Mouse (Mus musculus) kidney, embryonic 14.5 days (tissue): ENCODE measurements around the gene Best3. TPM values are rescaled to one million over a fixed set of nuclear protein-coding genes. Genes with fewer than 3 reads are reported as not detected.
"Not testable (repeated sequence)": the region's sequence is repeated elsewhere in the genome, so short reads cannot be mapped to it uniquely, and the experiment has no call there.

Source experiments
- ATAC-seq: fragments of 200-750 bp; cut with Nextera tagmentation; 2 replicates; pipeline ENCODE4 v1.8.0; 2017; ENCODE audit warnings: moderate number of reproducible peaks, mild to moderate bottlenecking, moderate TSS enrichment, moderate library complexity; ENCODE audit not compliant: low FRiP score, low TSS enrichment
- H3K27ac ChIP-seq: fragments of 300-500 bp; sonication (generic); 2 replicates; pipeline ENCODE4 v1.5.1; 2014; ENCODE audit warnings: low read depth, mild to moderate bottlenecking, low read length, moderate library complexity, mixed read lengths
- H3K27me3 ChIP-seq: fragments of 300-500 bp; sonication (generic); 2 replicates; pipeline ENCODE4 v1.6.1; 2014; ENCODE audit warnings: mild to moderate bottlenecking, low read length; ENCODE audit not compliant: control insufficient read depth, insufficient read depth
- H3K36me3 ChIP-seq: fragments of 300-500 bp; sonication (generic); 2 replicates; pipeline ENCODE4 v1.6.1; 2014; ENCODE audit warnings: low read length, mixed read lengths; ENCODE audit not compliant: control insufficient read depth, insufficient read depth
- H3K4me1 ChIP-seq: fragments of 300-500 bp; sonication (generic); 2 replicates; pipeline ENCODE4 v1.6.1; 2014; ENCODE audit warnings: low read length, mixed read lengths; ENCODE audit not compliant: control insufficient read depth, insufficient read depth
- H3K4me2 ChIP-seq: fragments of 300-500 bp; sonication (generic); replicated peaks from 2 replicates; pipeline ENCODE4 v1.6.1; 2014; ENCODE audit warnings: low read depth, mild to moderate bottlenecking, low read length
- H3K4me3 ChIP-seq: fragments of 300-500 bp; sonication (generic); 2 replicates; pipeline ENCODE4 v1.5.1; 2014; ENCODE audit warnings: mild to moderate bottlenecking, low read length
- H3K9ac ChIP-seq: fragments of 300-500 bp; sonication (generic); 2 replicates; pipeline ENCODE4 v1.6.1; 2014; ENCODE audit warnings: low read depth, mild to moderate bottlenecking, low read length, moderate library complexity
- H3K9me3 ChIP-seq: fragments of 300-500 bp; sonication (generic); 2 replicates; pipeline ENCODE4 v1.6.1; 2016; ENCODE audit warnings: low read length; ENCODE audit not compliant: control insufficient read depth
- WGBS: fragments of 180-500 bp; shearing (Covaris S2); extraction: QIAGEN DNeasy Blood & Tissue Kit; methylation state at CpG from one replicate; pipeline ENCODE4 v1.1.7; 2014; 5-methylcytosine and 5-hydroxymethylcytosine counted together
- polyA plus RNA-seq: library from polyadenylated mRNA; unstranded; fragments of >200 nt; fragmentation: Nextera tagmentation; extraction: Ambion mirVana; gene quantifications from 2 replicates; pipeline ENCODE4 v1.2.1, GENCODE M21; 2014

Best3 gene
- polyA plus RNA-seq, 1 experiment from 2014 or later: not detected

GRCm38 (mm10) chr10:117009691-117010090, 23.6 kb downstream of the Best3 start:
- Histone ChIP-seq H3K27me3 (no peaks in the 10 kb centered on the region), H3K27ac (no peak overlapping the region)
- WGBS: 78% methylated on average over 6 of the region's 6 CpGs

DNA sequence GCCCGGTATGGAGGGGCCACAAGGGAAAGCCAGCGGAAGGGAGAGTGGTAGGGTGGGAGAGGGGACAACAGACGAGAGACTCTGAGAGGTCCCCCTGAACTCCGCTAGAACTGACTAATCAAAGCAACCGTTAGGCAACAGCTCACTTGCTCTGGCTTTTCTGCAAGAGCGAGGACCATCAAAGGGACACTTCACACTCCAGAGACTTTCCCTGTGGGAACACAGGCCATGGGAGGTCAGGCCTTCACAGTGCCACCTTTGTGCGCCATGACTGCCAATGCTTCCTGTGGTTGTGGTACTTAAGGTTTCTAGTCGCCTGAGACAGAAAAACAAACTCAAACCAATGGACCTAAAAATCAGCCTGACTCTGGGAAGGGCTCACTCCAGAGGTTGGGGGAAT, 24.9 kb downstream of the Best3 start:
- H3K27ac ChIP-seq: no peak overlapping the region
- H3K9me3 ChIP-seq: no peaks in the 10 kb centered on the region
- H3K4me3 ChIP-seq: no peak overlapping the region
- no peak overlapping the region for H3K9ac ChIP-seq
- H3K4me2 ChIP-seq: no peak overlapping the region
- peaks cover 16% of the 10 kb centered on the region for H3K4me1 ChIP-seq
- H3K36me3 ChIP-seq: no peaks in the 10 kb centered on the region
- 27% methylated on average over 8 of the region's 8 CpGs for WGBS
- no peaks in the 10 kb centered on the region for H3K27me3 ChIP-seq
- ATAC-seq: peak; percentile 71

More at GRCm38 (mm10) chr10:117009691-117010090, 23.6 kb downstream of the Best3 start:
- H3K4me1 ChIP-seq: peaks cover 23% of the 10 kb centered on the region
- H3K9ac ChIP-seq: no peak overlapping the region
- H3K9me3 ChIP-seq: no peaks in the 10 kb centered on the region
- H3K4me2 ChIP-seq: no peak overlapping the region
- no peaks in the 10 kb centered on the region for H3K36me3 ChIP-seq
- H3K4me3 ChIP-seq: no peak overlapping the region
- ATAC-seq: no peak

- H3K4me3 ChIP-seq: no peak overlapping the region
- WGBS: 10% methylated on average over 12 of the region's 12 CpGs
Measured at GRCm38 (mm10) chr10:117013689-117014390, 27.7 kb downstream of the Best3 start.

DNA sequence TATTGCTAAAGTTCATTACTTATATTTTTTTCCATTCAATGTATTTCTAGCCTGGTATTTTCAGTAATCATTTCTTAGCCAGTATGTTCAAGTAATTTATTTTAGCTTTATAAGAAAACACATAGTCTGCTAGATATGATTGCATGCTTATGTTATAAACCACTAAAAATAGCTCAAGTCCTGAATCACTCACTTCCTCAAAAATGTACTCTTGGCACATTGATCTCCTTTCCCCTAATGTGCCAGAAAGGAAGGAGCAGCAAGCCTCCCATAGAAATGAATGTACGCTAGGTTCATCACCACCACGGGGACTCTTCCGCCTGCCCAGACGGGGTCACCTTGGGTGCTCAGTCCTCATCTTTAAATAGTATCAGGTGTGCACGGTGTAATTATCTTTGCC, 28.5 kb downstream of the Best3 start:
- no peak overlapping the region for H3K9ac ChIP-seq
- H3K4me1 ChIP-seq: peaks cover 12% of the 10 kb centered on the region; the same call in 1 of the 2 replicates
- ATAC-seq: no peak
- no peak overlapping the region for H3K27ac ChIP-seq
- no peaks in the 10 kb centered on the region for H3K27me3 ChIP-seq
- no peak overlapping the region for H3K4me3 ChIP-seq
- no peak overlapping the region for H3K4me2 ChIP-seq
- no peaks in the 10 kb centered on the region for H3K9me3 ChIP-seq
- H3K36me3 ChIP-seq: no peaks in the 10 kb centered on the region
- 88% methylated on average over 5 of the region's 5 CpGs for WGBS

More at GRCm38 (mm10) chr10:117013689-117014390, 27.7 kb downstream of the Best3 start:
- no peaks in the 10 kb centered on the region for H3K36me3 ChIP-seq
- no peak overlapping the region for H3K9ac ChIP-seq
- H3K4me2 ChIP-seq: peak overlapping the region; percentile 18
- ATAC-seq: peak; percentile 85; the same call in 1 of the 2 replicates
- H3K9me3 ChIP-seq: no peaks in the 10 kb centered on the region
- no peaks in the 10 kb centered on the region for H3K27me3 ChIP-seq
- H3K4me1 ChIP-seq: peaks cover 15% of the 10 kb centered on the region; the same call in 1 of the 2 replicates
- H3K27ac ChIP-seq: no peak overlapping the region

GRCm38 (mm10) chr10:117018281-117018840, 32.2 kb downstream of the Best3 start:
- Histone ChIP-seq H3K4me2 (no peak overlapping the region), H3K36me3 (no peaks in the 10 kb centered on the region), H3K9ac (no peak overlapping the region), H3K27me3 (peaks cover 12% of the 10 kb centered on the region), H3K9me3 (no peaks in the 10 kb centered on the region), H3K27ac (no peak overlapping the region), H3K4me1 (peaks cover 17% of the 10 kb centered on the region), H3K4me3 (no peak overlapping the region)
- no peak for ATAC-seq
- 42% methylated on average over 7 of the region's 7 CpGs for WGBS

DNA sequence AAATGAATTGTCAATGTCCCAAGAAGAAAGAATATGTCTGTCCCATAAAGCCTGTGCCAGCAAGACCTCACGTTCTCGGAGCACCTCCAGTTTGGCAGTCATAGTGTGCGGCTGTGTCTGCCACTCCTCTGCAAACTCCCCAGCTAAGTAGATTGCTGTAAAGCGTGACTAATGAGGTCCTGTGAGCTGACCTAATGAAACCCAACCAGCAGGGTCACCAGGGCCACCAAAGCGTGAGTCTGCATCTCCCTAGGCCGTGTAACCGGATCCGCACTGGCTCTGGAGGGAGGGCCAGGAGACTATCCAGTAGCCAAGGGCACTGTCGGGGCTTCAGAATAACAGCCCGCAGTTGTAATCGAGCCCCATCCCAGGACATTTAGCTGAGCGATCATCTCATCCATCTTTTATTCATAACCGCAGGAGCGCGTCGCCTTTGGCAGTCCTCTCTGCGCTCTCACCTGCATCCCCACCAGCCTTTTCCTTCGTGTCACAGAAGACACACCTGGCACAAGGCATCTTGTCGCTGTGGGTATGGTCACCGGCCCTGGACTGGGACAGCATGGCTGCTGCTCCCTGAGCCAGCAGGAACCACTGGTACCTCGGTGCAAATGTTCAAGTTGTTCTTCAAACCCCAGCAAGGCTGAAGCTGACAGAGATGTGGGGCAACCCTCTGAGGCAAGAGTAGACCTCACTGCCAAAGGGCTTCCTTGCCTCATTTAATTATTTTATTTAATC, 35.1 kb downstream of the Best3 start:
- WGBS: 7% methylated on average over 21 of the region's 21 CpGs
- Histone ChIP-seq H3K4me1 (peaks cover 16% of the 10 kb centered on the region; the same call in 1 of the 2 replicates), H3K9me3 (no peaks in the 10 kb centered on the region), H3K4me3 (no peak overlapping the region), H3K4me2 (peak overlapping the region; percentile 8), H3K36me3 (no peaks in the 10 kb centered on the region), H3K27me3 (peaks cover 22% of the 10 kb centered on the region), H3K27ac (no peak overlapping the region), H3K9ac (no peak overlapping the region)
- ATAC-seq: peak; percentile 96

- no peaks in the 10 kb centered on the region for H3K36me3 ChIP-seq
- no peaks in the 10 kb centered on the region for H3K9me3 ChIP-seq
- 44% methylated on average over 16 of the region's 16 CpGs for WGBS
- no peak overlapping the region for H3K9ac ChIP-seq
- H3K4me3 ChIP-seq: peak overlapping the region; percentile 1; the same call in 1 of the 2 replicates
- H3K27ac ChIP-seq: no peak overlapping the region
- H3K4me2 ChIP-seq: peak overlapping the region; percentile 36
- H3K27me3 ChIP-seq: peaks cover 22% of the 10 kb centered on the region
- H3K4me1 ChIP-seq: peaks cover 16% of the 10 kb centered on the region; the same call in 1 of the 2 replicates
- no peak for ATAC-seq
Measured at GRCm38 (mm10) chr10:117023693-117024092, 37.6 kb downstream of the Best3 start.

DNA sequence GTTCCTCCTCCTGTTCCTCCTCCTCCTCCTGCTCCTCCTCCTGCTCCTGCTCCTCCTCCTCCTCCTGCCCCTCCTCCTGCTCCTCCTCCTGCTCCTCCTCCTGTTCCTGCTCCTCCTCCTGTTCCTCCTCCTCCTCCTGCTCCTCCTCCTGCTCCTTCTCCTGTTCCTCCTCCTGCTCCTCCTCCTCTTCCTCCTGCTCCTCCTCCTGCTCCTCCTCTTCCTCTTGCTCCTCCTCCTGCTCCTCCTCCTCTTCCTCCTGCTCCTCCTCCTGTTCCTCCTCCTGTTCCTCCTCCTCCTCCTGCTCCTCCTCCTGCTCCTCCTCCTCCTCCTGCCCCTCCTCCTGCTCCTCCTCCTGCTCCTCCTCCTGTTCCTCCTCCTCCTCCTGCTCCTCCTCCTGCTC, 39.7 kb downstream of the Best3 start:
- peaks cover 22% of the 10 kb centered on the region for H3K27me3 ChIP-seq
- ATAC-seq, H3K36me3 ChIP-seq, H3K9ac ChIP-seq, H3K27ac ChIP-seq, H3K4me3 ChIP-seq, H3K9me3 ChIP-seq, H3K4me2 ChIP-seq: not testable (repeated sequence)
- H3K4me1 ChIP-seq: peaks cover 13% of the 10 kb centered on the region; the same call in 1 of the 2 replicates

GRCm38 (mm10) chr10:117026176-117026575, 40.1 kb downstream of the Best3 start:
- Histone ChIP-seq H3K4me2 (no peak overlapping the region), H3K4me1 (peaks cover 10% of the 10 kb centered on the region; the same call in 1 of the 2 replicates), H3K27me3 (peaks cover 22% of the 10 kb centered on the region), H3K4me3 (no peak overlapping the region), H3K27ac (no peak overlapping the region), H3K9ac (no peak overlapping the region), H3K36me3 (no peaks in the 10 kb centered on the region), H3K9me3 (no peaks in the 10 kb centered on the region)
- ATAC-seq: no peak
- WGBS: 74% methylated on average over 8 of the region's 8 CpGs
